ENCODE assay signal across 8 mouse cellular contexts in the genomic region with DNA sequence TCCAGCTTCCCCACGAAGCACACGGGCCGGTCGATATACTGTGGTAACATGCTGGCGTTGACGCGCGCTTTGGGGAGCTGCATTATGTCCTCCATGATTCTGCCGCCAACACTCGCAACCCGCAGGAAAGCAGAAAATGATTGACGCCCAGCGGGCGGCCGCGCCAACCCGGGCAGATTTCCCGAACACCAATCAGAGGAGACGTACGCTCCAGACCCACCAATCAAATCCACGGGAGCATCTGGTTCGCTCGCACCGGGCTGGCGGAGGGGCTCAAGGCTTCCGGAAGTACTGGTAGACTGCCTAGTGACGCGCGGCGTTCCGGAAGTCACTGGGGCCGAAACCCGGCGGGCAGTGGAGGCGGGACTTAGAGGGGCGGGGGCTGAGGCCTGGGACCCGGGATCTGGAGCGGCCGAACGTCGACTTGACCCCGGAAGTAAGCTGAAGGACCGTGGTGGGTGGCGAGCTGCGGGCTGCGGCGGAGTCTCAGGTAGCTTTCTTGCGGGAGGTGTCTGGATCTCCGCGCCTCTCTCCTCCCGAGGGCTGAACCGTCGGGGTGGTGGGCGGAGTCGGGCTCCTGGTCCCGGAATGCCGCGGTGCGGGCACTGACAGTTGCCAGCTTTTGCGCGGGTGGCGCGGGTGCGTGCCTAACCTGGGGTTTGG. TPM values are rescaled to one million over a fixed set of nuclear protein-coding genes. Genes with fewer than 3 reads are reported as not detected.
DNase-seq lines count a peak whose midpoint lies in the region; ATAC-seq lines count a peak whose summit lies in the region.

Gene Rpa3, minus strand, starts transcription at position 170 of the 663 bp plus-strand sequence.
Gene Umad1, plus strand, starts transcription at position 285 of the 663 bp plus-strand sequence.
Gene Gm45062, plus strand, starts transcription at position 447 of the 663 bp plus-strand sequence.

- H3K36me3 ChIP-seq in heart, embryonic 14.5 days (ENCODE audit: control insufficient read depth, insufficient read depth, low read length) = peaks cover 27% of the 10 kb centered on the region
- H3K36me3 ChIP-seq in liver, embryonic 13.5 days = peaks cover 10% of the 10 kb centered on the region
- H3K36me3 ChIP-seq in stomach, embryonic 16.5 days (ENCODE audit: control insufficient read depth, insufficient read depth, low read length) = no peaks in the 10 kb centered on the region

- H3K4me3 ChIP-seq in heart, embryonic 14.5 days (ENCODE audit: control insufficient read depth in 1 of 2, insufficient read depth in 1 of 2, low read depth in 1 of 2, low read length in 2 of 2) = peak within 1 kb of the TSS; percentile 62 to 79
- H3K4me3 ChIP-seq in liver, embryonic 13.5 days (replicated peaks) = peak within 1 kb of the TSS; percentile 88
- H3K4me3 ChIP-seq in stomach, embryonic 16.5 days (replicated peaks; ENCODE audit: low read length) = peak within 1 kb of the TSS; percentile 69

- H3K27me3 ChIP-seq in heart, embryonic 14.5 days (ENCODE audit: control insufficient read depth, insufficient read depth, low read length) = no peaks in the 10 kb centered on the region
- no peaks in the 10 kb centered on the region for H3K27me3 ChIP-seq in liver, embryonic 13.5 days
- no peaks in the 10 kb centered on the region for H3K27me3 ChIP-seq in stomach, embryonic 16.5 days (ENCODE audit: control insufficient read depth, insufficient read depth, low read length)

- H3K4me2 ChIP-seq in heart, embryonic 14.5 days (ENCODE audit: low read length) = peak within 1 kb of the TSS; percentile 91
- peak within 1 kb of the TSS; percentile 93 for H3K4me2 ChIP-seq in liver, embryonic 13.5 days
- H3K4me2 ChIP-seq in stomach, embryonic 16.5 days (ENCODE audit: low read depth, low read length) = peak within 1 kb of the TSS; percentile 88

- H3K27ac ChIP-seq in heart, embryonic 14.5 days (replicated peaks in 1 of 2; ENCODE audit: control insufficient read depth in 1 of 2, insufficient read depth in 1 of 2, low read depth in 2 of 2, low read length in 2 of 2) = peak within 1 kb of the TSS; percentile 60 to 79
- peak within 1 kb of the TSS; percentile 80 for H3K27ac ChIP-seq in liver, embryonic 13.5 days
- H3K27ac ChIP-seq in stomach, embryonic 16.5 days (ENCODE audit: low read length) = peak within 1 kb of the TSS; percentile 71

- WGBS in heart, embryonic 14.5 days = under 1% methylated on average over 63 of the region's 64 CpGs
- WGBS in liver, embryonic 13.5 days (ENCODE audit: insufficient replicate concordance) = under 1% methylated on average over 61 of the region's 64 CpGs
- under 1% methylated on average over 64 of the region's 64 CpGs for WGBS in stomach, embryonic 16.5 days

- H3K4me1 ChIP-seq in heart, embryonic 14.5 days (ENCODE audit: control insufficient read depth in 2 of 2, insufficient read depth in 2 of 2, low read length in 2 of 2) = peaks cover 0 to 13% of the 10 kb centered on the region in 2 experiments; a peak in 2 of 4 replicates
- peaks cover 20% of the 10 kb centered on the region for H3K4me1 ChIP-seq in liver, embryonic 13.5 days (replicated peaks)
- H3K4me1 ChIP-seq in stomach, embryonic 16.5 days (ENCODE audit: control insufficient read depth, insufficient read depth, low read length) = peaks cover 2% of the 10 kb centered on the region; the same call in 1 of the 2 replicates

- ATAC-seq in CD4-positive, CD25-positive, alpha-beta regulatory T cell, adult 4 months = peak; percentile 97
- peak; percentile 100 for ATAC-seq in heart, embryonic 14.5 days (ENCODE audit: insufficient number of reproducible peaks, insufficient read depth, low FRiP score, low read depth)
- ATAC-seq in liver, embryonic 13.5 days (ENCODE audit: low read depth) = peak; percentile 100
- ATAC-seq in stomach, embryonic 16.5 days (ENCODE audit: insufficient read depth, low FRiP score) = peak; percentile 100

- peak within 1 kb of the TSS; percentile 80 for H3K9ac ChIP-seq in heart, embryonic 14.5 days (ENCODE audit: low read length)
- peak within 1 kb of the TSS; percentile 92 for H3K9ac ChIP-seq in liver, embryonic 13.5 days
- H3K9ac ChIP-seq in stomach, embryonic 16.5 days (ENCODE audit: low read length) = peak within 1 kb of the TSS; percentile 79

- peak; percentile 97 for DNase-seq in c-Kit-negative CD71-positive TER-119-positive erythroid progenitor cells, embryonic 14.5 days (ENCODE audit: low read depth, low spot score)
- peak; percentile 95 for DNase-seq in fibroblast of lung, adult 2 months (ENCODE audit: low read depth)
- DNase-seq in kidney, postnatal 14 days = peak; percentile 98
- DNase-seq in liver, embryonic 13.5 days = peak; percentile 97
- peak; percentile 97 for DNase-seq in neural tube, embryonic 10.5 days (ENCODE audit: extremely low spot score, low spot score)

- H3K9me3 ChIP-seq in heart, embryonic 14.5 days (ENCODE audit: control insufficient read depth, low read length) = no peaks in the 10 kb centered on the region
- H3K9me3 ChIP-seq in liver, embryonic 13.5 days (replicated peaks) = no peaks in the 10 kb centered on the region
- H3K9me3 ChIP-seq in stomach, embryonic 16.5 days (replicated peaks; ENCODE audit: control insufficient read depth, low read length) = no peaks in the 10 kb centered on the region

RNA-seq across cellular contexts. Expression of gene Rpa3, which starts in this region (rescaled TPM):
- polyA plus RNA-seq in CD4-positive, CD25-positive, alpha-beta regulatory T cell, adult 4 months (2017; shearing (Covaris generic)) = 10 to 100 TPM; 57.4 to 69.3 TPM
- polyA plus RNA-seq in heart, embryonic 14.5 days (2014; fragmentation: Nextera tagmentation; extraction: Ambion mirVana) = 103 and 109 TPM in 2 replicates
- 127 and 158 TPM in 2 replicates for polyA plus RNA-seq in liver, embryonic 13.5 days (2015; fragmentation: Nextera tagmentation; extraction: Ambion mirVana)
- 124 and 146 TPM in 2 replicates for polyA plus RNA-seq in stomach, embryonic 16.5 days (2015; fragmentation: Nextera tagmentation; extraction: Ambion mirVana)

RNA-seq across cellular contexts. Expression of gene Umad1, which starts in this region (rescaled TPM):
- polyA plus RNA-seq in CD4-positive, CD25-positive, alpha-beta regulatory T cell, adult 4 months (2017; shearing (Covaris generic)) = 10 to 100 TPM; 13.8 to 14.3 TPM
- 21.4 and 26.3 TPM in 2 replicates for polyA plus RNA-seq in heart, embryonic 14.5 days (2014; fragmentation: Nextera tagmentation; extraction: Ambion mirVana)
- polyA plus RNA-seq in liver, embryonic 13.5 days (2015; fragmentation: Nextera tagmentation; extraction: Ambion mirVana) = 15.7 and 19.9 TPM in 2 replicates
- 28.8 and 30.0 TPM in 2 replicates for polyA plus RNA-seq in stomach, embryonic 16.5 days (2015; fragmentation: Nextera tagmentation; extraction: Ambion mirVana)

RNA-seq across cellular contexts. Expression of gene Gm45062, which starts in this region (rescaled TPM):
- polyA plus RNA-seq in CD4-positive, CD25-positive, alpha-beta regulatory T cell, adult 4 months (2017; shearing (Covaris generic)) = 10 to 100 TPM; 57.3 to 62.9 TPM
- 4.2 and 7.3 TPM in 2 replicates for polyA plus RNA-seq in heart, embryonic 14.5 days (2014; fragmentation: Nextera tagmentation; extraction: Ambion mirVana)
- 1.4 and 1.5 TPM in 2 replicates for polyA plus RNA-seq in liver, embryonic 13.5 days (2015; fragmentation: Nextera tagmentation; extraction: Ambion mirVana)
- polyA plus RNA-seq in stomach, embryonic 16.5 days (2015; fragmentation: Nextera tagmentation; extraction: Ambion mirVana) = 12.2 and 12.7 TPM in 2 replicates

Comparison
In these comparisons a context has a peak if more than half of its experiments do, and no peak if none do; other contexts are left out.
1. Peak in every context shown above with its lines: DNase-seq, ATAC-seq, H3K4me3 ChIP-seq and H3K27ac ChIP-seq.